Mouse (Mus musculus) limb, embryonic 14.5 days (tissue): ENCODE results near the gene Ttc13. TPM values are rescaled to one million over a fixed set of nuclear protein-coding genes. Genes with fewer than 3 reads are reported as not detected.

Source experiments
- ATAC-seq: fragments of 200-750 bp; cut with Nextera tagmentation; 2 replicates; pipeline ENCODE4 v1.8.0; 2017; ENCODE audit warnings: low read depth, moderate number of reproducible peaks, moderate TSS enrichment; ENCODE audit not compliant: low FRiP score
- DNase-seq: peaks from one replicate; pipeline ENCODE4 v3.0.0-alpha.2; 2015; ENCODE audit warnings: low spot score
- H3K27ac ChIP-seq: fragments of 300-500 bp; sonication (generic); replicated peaks from 2 replicates; pipeline ENCODE4 v1.5.1; 2014; ENCODE audit warnings: low read depth, mild to moderate bottlenecking, low read length, moderate library complexity, mixed read lengths
- H3K27me3 ChIP-seq: fragments of 300-500 bp; sonication (generic); 2 replicates; pipeline ENCODE4 v1.6.1; 2014; ENCODE audit warnings: low read length, mixed read lengths; ENCODE audit not compliant: control insufficient read depth, insufficient read depth
- H3K36me3 ChIP-seq: fragments of 300-500 bp; sonication (generic); 2 replicates; pipeline ENCODE4 v1.6.1; 2014; ENCODE audit warnings: mild to moderate bottlenecking, low read length, moderate library complexity, mixed read lengths; ENCODE audit not compliant: control insufficient read depth, insufficient read depth
- H3K4me1 ChIP-seq: fragments of 300-500 bp; sonication (generic); 2 replicates; pipeline ENCODE4 v1.6.1; 2014; ENCODE audit warnings: antibody characterized with exemption, low read length, mixed read lengths; ENCODE audit not compliant: control insufficient read depth, insufficient read depth
- H3K4me2 ChIP-seq: fragments of 300-500 bp; sonication (generic); replicated peaks from 2 replicates; pipeline ENCODE4 v1.6.1; 2014; ENCODE audit warnings: low read depth, mild to moderate bottlenecking, low read length, moderate library complexity; ENCODE audit not compliant: severe bottlenecking
- H3K4me3 ChIP-seq: fragments of 300-500 bp; sonication (generic); replicated peaks from 2 replicates; pipeline ENCODE4 v1.5.1; 2014; ENCODE audit warnings: low read length
- H3K9ac ChIP-seq: fragments of 300-500 bp; sonication (generic); 2 replicates; pipeline ENCODE4 v1.6.1; 2014; ENCODE audit warnings: mild to moderate bottlenecking, low read depth, low read length, moderate library complexity; ENCODE audit not compliant: severe bottlenecking
- H3K9me3 ChIP-seq: fragments of 300-500 bp; sonication (generic); 2 replicates; pipeline ENCODE4 v1.6.1; 2016; ENCODE audit warnings: low read length; ENCODE audit not compliant: control insufficient read depth
- POLR2A ChIP-seq: fragments of 200-500 bp; IDR thresholded peaks from 2 replicates; pipeline ENCODE4 v1.8.0; 2012; ENCODE audit warnings: inconsistent platforms, mild to moderate bottlenecking, moderate library complexity, borderline replicate concordance; ENCODE audit not compliant: insufficient read depth, insufficient read length; ENCODE audit errors: extremely low read depth
- WGBS: fragments of 180-500 bp; shearing (Covaris S2); extraction: QIAGEN DNeasy Blood & Tissue Kit; methylation state at CpG from one replicate; pipeline ENCODE4 v1.1.7; 2014; 5-methylcytosine and 5-hydroxymethylcytosine counted together
- polyA plus RNA-seq, 2 experiments: library from polyadenylated mRNA; depleted of rRNA in 1 of 2; stranded (reverse) in 1 of 2; unstranded in 1 of 2; fragments of >200 nt; fragmentation: Nextera tagmentation in 1 of 2; extraction: Ambion mirVana in 1 of 2; gene quantifications; 2 replicates each; pipeline versions ENCODE4 v1.2.1 to v1.2.3; 2012 to 2014

The Ttc13 gene
- polyA plus RNA-seq, 2 experiments, result 44.3 to 46.5 TPM

- DNase-seq (no peak), ATAC-seq (no peak)
- TF ChIP-seq POLR2A, result no peak
- Histone ChIP-seq H3K36me3 (0 out of 2 replicates have a peak, but pooled peaks cover under 1% of the 10 kb centered on the region), H3K4me2 (no peak overlapping the region), H3K27me3 (peaks cover 24% of the 10 kb centered on the region), H3K27ac (no peak overlapping the region), H3K9me3 (no peaks in the 10 kb centered on the region), H3K9ac (no peak overlapping the region), H3K4me1 (0 out of 2 replicates have a peak, but pooled peaks cover 3% of the 10 kb centered on the region), H3K4me3 (no peak overlapping the region)
- WGBS, result 73% methylated on average over 13 of the region's 13 CpGs
These were observed 24.9 kb upstream of the Ttc13 start for GRCm38 (mm10) chr8:124746661-124747060.

GRCm38 (mm10) chr8:124739268-124739667 is 17.5 kb upstream of the Ttc13 start:
- no peak for ATAC-seq
- Histone ChIP-seq H3K9ac (no peak overlapping the region), H3K4me2 (no peak overlapping the region), H3K27ac (no peak overlapping the region), H3K27me3 (no peaks in the 10 kb centered on the region), H3K9me3 (no peaks in the 10 kb centered on the region), H3K4me3 (no peak overlapping the region), H3K36me3 (peaks cover 31% of the 10 kb centered on the region), H3K4me1 (no peaks in the 10 kb centered on the region)
- WGBS, result 65% methylated on average over 1 of the region's 1 CpGs
- DNase-seq, result no peak
- no peak for TF ChIP-seq POLR2A

- no peaks in the 10 kb centered on the region for H3K27me3 ChIP-seq
- no peak for TF ChIP-seq POLR2A
- peaks cover 57% of the 10 kb centered on the region for H3K36me3 ChIP-seq
- H3K4me3 ChIP-seq, result no peak overlapping the region
- DNase-seq (no peak), ATAC-seq (no peak)
- no peaks in the 10 kb centered on the region for H3K4me1 ChIP-seq
- 56% methylated on average over 3 of the region's 3 CpGs for WGBS
- H3K9me3 ChIP-seq, result no peaks in the 10 kb centered on the region
- no peak overlapping the region for H3K27ac ChIP-seq
- H3K4me2 ChIP-seq, result no peak overlapping the region
- no peak overlapping the region for H3K9ac ChIP-seq
These were observed 13.7 kb upstream of the Ttc13 start for GRCm38 (mm10) chr8:124735371-124735911.

GRCm38 (mm10) chr8:124732828-124733227 is 11.0 kb upstream of the Ttc13 start:
- Histone ChIP-seq H3K4me3 (no peak overlapping the region), H3K4me1 (no peaks in the 10 kb centered on the region), H3K27me3 (no peaks in the 10 kb centered on the region), H3K9ac (no peak overlapping the region), H3K4me2 (no peak overlapping the region), H3K36me3 (peaks cover 77% of the 10 kb centered on the region), H3K27ac (no peak overlapping the region), H3K9me3 (no peaks in the 10 kb centered on the region)
- no peak for DNase-seq
- WGBS, result 90% methylated on average over 8 of the region's 8 CpGs
- ATAC-seq, result no peak
- TF ChIP-seq POLR2A, result no peak

- H3K27ac ChIP-seq, result no peak overlapping the region
- H3K36me3 ChIP-seq, result peaks cover 34% of the 10 kb centered on the region
- WGBS, result 95% methylated on average over 7 of the region's 7 CpGs
- no peak for DNase-seq
- peaks cover 13% of the 10 kb centered on the region for H3K4me1 ChIP-seq
- no peak for TF ChIP-seq POLR2A
- no peak overlapping the region for H3K9ac ChIP-seq
- no peak overlapping the region for H3K4me2 ChIP-seq
- ATAC-seq, result no peak
- no peaks in the 10 kb centered on the region for H3K9me3 ChIP-seq
- H3K27me3 ChIP-seq, result no peaks in the 10 kb centered on the region
- H3K4me3 ChIP-seq, result no peak overlapping the region
These were observed 2.5 kb upstream of the Ttc13 start for GRCm38 (mm10) chr8:124724301-124724700.
